Mouse (Mus musculus): Measurements from ENCODE around the gene Cmtm3.

Cmtm3 gene

GRCm38 (mm10) chr8:104342426-104342825, 3.2 kb downstream of the Cmtm3 start:
- peak; percentile 29 for DNase-seq (ENCODE audit: low read depth)

GRCm38 (mm10) chr8:104343957-104344356, 4.7 kb downstream of the Cmtm3 start:
- peak; percentile 84 for DNase-seq (ENCODE audit: low read depth)

- no peak for DNase-seq (ENCODE audit: low read depth)
Measured at GRCm38 (mm10) chr8:104344622-104345021, 5.4 kb downstream of the Cmtm3 start.

- no peak for DNase-seq (ENCODE audit: low read depth)
Measured at GRCm38 (mm10) chr8:104346706-104347105, 7.5 kb downstream of the Cmtm3 start.

GRCm38 (mm10) chr8:104348971-104349370, 9.8 kb downstream of the Cmtm3 start:
- no peak for DNase-seq (ENCODE audit: low read depth)

GRCm38 (mm10) chr8:104350047-104350446, 10.8 kb downstream of the Cmtm3 start:
- DNase-seq (ENCODE audit: low read depth) = no peak

- DNase-seq (ENCODE audit: low read depth) = peak; percentile 26
Measured at GRCm38 (mm10) chr8:104353186-104353585, 14.0 kb downstream of the Cmtm3 start.

GRCm38 (mm10) chr8:104354504-104354903, 15.3 kb downstream of the Cmtm3 start:
- DNase-seq (ENCODE audit: low read depth) = no peak

- no peak for DNase-seq (ENCODE audit: low read depth)
Measured at GRCm38 (mm10) chr8:104358637-104359036, 19.4 kb downstream of the Cmtm3 start.

GRCm38 (mm10) chr8:104359778-104360456, 20.7 kb downstream of the Cmtm3 start:
- DNase-seq (ENCODE audit: low read depth) = no peak

GRCm38 (mm10) chr8:104365695-104366094, 26.5 kb downstream of the Cmtm3 start:
- DNase-seq (ENCODE audit: low read depth) = no peak

- no peak for DNase-seq (ENCODE audit: low read depth)
Measured at GRCm38 (mm10) chr8:104367398-104367797, 28.2 kb downstream of the Cmtm3 start.

- DNase-seq (ENCODE audit: low read depth) = no peak
Measured at GRCm38 (mm10) chr8:104369591-104369990, 30.4 kb downstream of the Cmtm3 start.

- DNase-seq (ENCODE audit: low read depth) = peak; percentile 82
Measured at GRCm38 (mm10) chr8:104370071-104370470, 30.9 kb downstream of the Cmtm3 start.

GRCm38 (mm10) chr8:104371121-104371520, 31.9 kb downstream of the Cmtm3 start:
- peak; percentile 49 for DNase-seq (ENCODE audit: low read depth)

GRCm38 (mm10) chr8:104373779-104374178, 34.6 kb downstream of the Cmtm3 start:
- peak; percentile 43 for DNase-seq (ENCODE audit: low read depth)

GRCm38 (mm10) chr8:104374269-104374668, 35.1 kb downstream of the Cmtm3 start:
- no peak for DNase-seq (ENCODE audit: low read depth)

- no peak for DNase-seq (ENCODE audit: low read depth)
Measured at GRCm38 (mm10) chr8:104374864-104375846, 35.9 kb downstream of the Cmtm3 start.

- DNase-seq (ENCODE audit: low read depth) = no peak
Measured at GRCm38 (mm10) chr8:104375959-104376358, 36.7 kb downstream of the Cmtm3 start.

GRCm38 (mm10) chr8:104376669-104377068, 37.5 kb downstream of the Cmtm3 start:
- no peak for DNase-seq (ENCODE audit: low read depth)

- DNase-seq (ENCODE audit: low read depth) = no peak
Measured at GRCm38 (mm10) chr8:104379301-104379836, 40.2 kb downstream of the Cmtm3 start.

- no peak for DNase-seq (ENCODE audit: low read depth)
Measured at GRCm38 (mm10) chr8:104380269-104380668, 41.1 kb downstream of the Cmtm3 start.

GRCm38 (mm10) chr8:104380961-104381411, 41.8 kb downstream of the Cmtm3 start:
- DNase-seq (ENCODE audit: low read depth) = no peak
